Mouse (Mus musculus): Measurements from ENCODE around the gene Rapgef3. TPM values are rescaled to one million over a fixed set of nuclear protein-coding genes. Genes with fewer than 3 reads are reported as not detected.

Gene Rapgef3
- polyA plus RNA-seq, 1 experiment from 2014 or later = 12.6 TPM

GRCm38 (mm10) chr15:97717861-97718534 lies 49.8 kb downstream of the Rapgef3 start:
- Histone ChIP-seq H3K27ac (ENCODE audit: low read length) (no peak overlapping the region), H3K9ac (ENCODE audit: low read length) (peak overlapping the region; percentile 34; the same call in 1 of the 2 replicates), H3K27me3 (ENCODE audit: control insufficient read depth, insufficient read depth, low read length) (no peaks in the 10 kb centered on the region; the same call in 1 of the 2 replicates), H3K36me3 (ENCODE audit: control insufficient read depth, insufficient read depth, low read length) (no peaks in the 10 kb centered on the region), H3K4me1 (ENCODE audit: control insufficient read depth, insufficient read depth, low read length) (no peaks in the 10 kb centered on the region), H3K4me2 (ENCODE audit: low read depth, low read length) (no peak overlapping the region), H3K4me3 (replicated peaks; ENCODE audit: low read length) (no peak overlapping the region), H3K9me3 (replicated peaks; ENCODE audit: control insufficient read depth, low read length) (no peaks in the 10 kb centered on the region)
- ATAC-seq (ENCODE audit: insufficient read depth, low FRiP score) = no peak
- WGBS = 25% methylated on average over 12 of the region's 12 CpGs

GRCm38 (mm10) chr15:97716782-97717181 lies 51.0 kb downstream of the Rapgef3 start:
- ATAC-seq (ENCODE audit: insufficient read depth, low FRiP score) = no peak
- Histone ChIP-seq H3K4me1 (ENCODE audit: control insufficient read depth, insufficient read depth, low read length) (no peaks in the 10 kb centered on the region), H3K9me3 (replicated peaks; ENCODE audit: control insufficient read depth, low read length) (no peaks in the 10 kb centered on the region), H3K27ac (ENCODE audit: low read length) (no peak overlapping the region), H3K36me3 (ENCODE audit: control insufficient read depth, insufficient read depth, low read length) (no peaks in the 10 kb centered on the region), H3K4me3 (replicated peaks; ENCODE audit: low read length) (no peak overlapping the region), H3K9ac (ENCODE audit: low read length) (no peak overlapping the region), H3K4me2 (ENCODE audit: low read depth, low read length) (no peak overlapping the region), H3K27me3 (ENCODE audit: control insufficient read depth, insufficient read depth, low read length) (no peaks in the 10 kb centered on the region; the same call in 1 of the 2 replicates)
- 84% methylated on average over 11 of the region's 11 CpGs for WGBS

- Histone ChIP-seq H3K9me3 (replicated peaks; ENCODE audit: control insufficient read depth, low read length) (no peaks in the 10 kb centered on the region), H3K27me3 (ENCODE audit: control insufficient read depth, insufficient read depth, low read length) (no peaks in the 10 kb centered on the region; the same call in 1 of the 2 replicates), H3K4me2 (ENCODE audit: low read depth, low read length) (no peak overlapping the region), H3K4me3 (replicated peaks; ENCODE audit: low read length) (no peak overlapping the region), H3K4me1 (ENCODE audit: control insufficient read depth, insufficient read depth, low read length) (no peaks in the 10 kb centered on the region), H3K9ac (ENCODE audit: low read length) (no peak overlapping the region), H3K27ac (ENCODE audit: low read length) (no peak overlapping the region), H3K36me3 (ENCODE audit: control insufficient read depth, insufficient read depth, low read length) (no peaks in the 10 kb centered on the region)
- ATAC-seq (ENCODE audit: insufficient read depth, low FRiP score) = no peak
- 93% methylated on average over 1 of the region's 1 CpGs for WGBS
These were observed 52.0 kb downstream of the Rapgef3 start for GRCm38 (mm10) chr15:97715734-97716133.

GRCm38 (mm10) chr15:97715083-97715482 lies 52.7 kb downstream of the Rapgef3 start:
- H3K36me3 ChIP-seq (ENCODE audit: control insufficient read depth, insufficient read depth, low read length) = no peaks in the 10 kb centered on the region
- no peak overlapping the region for H3K4me2 ChIP-seq (ENCODE audit: low read depth, low read length)
- H3K27ac ChIP-seq (ENCODE audit: low read length) = no peak overlapping the region
- H3K9me3 ChIP-seq (replicated peaks; ENCODE audit: control insufficient read depth, low read length) = no peaks in the 10 kb centered on the region
- no peak overlapping the region for H3K4me3 ChIP-seq (replicated peaks; ENCODE audit: low read length)
- H3K9ac ChIP-seq (ENCODE audit: low read length) = no peak overlapping the region
- no peak for ATAC-seq (ENCODE audit: insufficient read depth, low FRiP score)
- WGBS = 87% methylated on average over 8 of the region's 8 CpGs
- no peaks in the 10 kb centered on the region; the same call in 1 of the 2 replicates for H3K27me3 ChIP-seq (ENCODE audit: control insufficient read depth, insufficient read depth, low read length)
- H3K4me1 ChIP-seq (ENCODE audit: control insufficient read depth, insufficient read depth, low read length) = no peaks in the 10 kb centered on the region

- Histone ChIP-seq H3K4me3 (replicated peaks; ENCODE audit: low read length) (no peak overlapping the region), H3K9me3 (replicated peaks; ENCODE audit: control insufficient read depth, low read length) (no peaks in the 10 kb centered on the region), H3K27ac (ENCODE audit: low read length) (no peak overlapping the region), H3K27me3 (ENCODE audit: control insufficient read depth, insufficient read depth, low read length) (no peaks in the 10 kb centered on the region), H3K36me3 (ENCODE audit: control insufficient read depth, insufficient read depth, low read length) (no peaks in the 10 kb centered on the region), H3K9ac (ENCODE audit: low read length) (no peak overlapping the region), H3K4me1 (ENCODE audit: control insufficient read depth, insufficient read depth, low read length) (no peaks in the 10 kb centered on the region), H3K4me2 (ENCODE audit: low read depth, low read length) (no peak overlapping the region)
- WGBS = 65% methylated on average over 6 of the region's 6 CpGs
- ATAC-seq (ENCODE audit: insufficient read depth, low FRiP score) = no peak
These were observed 55.2 kb downstream of the Rapgef3 start for GRCm38 (mm10) chr15:97712546-97712945.

- Histone ChIP-seq H3K27ac (ENCODE audit: low read length) (no peak overlapping the region), H3K4me1 (ENCODE audit: control insufficient read depth, insufficient read depth, low read length) (no peaks in the 10 kb centered on the region), H3K27me3 (ENCODE audit: control insufficient read depth, insufficient read depth, low read length) (no peaks in the 10 kb centered on the region), H3K9me3 (replicated peaks; ENCODE audit: control insufficient read depth, low read length) (no peaks in the 10 kb centered on the region), H3K9ac (ENCODE audit: low read length) (no peak overlapping the region), H3K36me3 (ENCODE audit: control insufficient read depth, insufficient read depth, low read length) (no peaks in the 10 kb centered on the region), H3K4me2 (ENCODE audit: low read depth, low read length) (no peak overlapping the region), H3K4me3 (replicated peaks; ENCODE audit: low read length) (no peak overlapping the region)
- WGBS = 45% methylated on average over 6 of the region's 6 CpGs
- no peak for ATAC-seq (ENCODE audit: insufficient read depth, low FRiP score)
These were observed 56.9 kb downstream of the Rapgef3 start for GRCm38 (mm10) chr15:97710906-97711305.

- Histone ChIP-seq H3K9ac (ENCODE audit: low read length) (peak within 1 kb of the TSS; percentile 97), H3K4me3 (replicated peaks; ENCODE audit: low read length) (peak within 1 kb of the TSS; percentile 93), H3K4me2 (ENCODE audit: low read depth, low read length) (peak within 1 kb of the TSS; percentile 85), H3K9me3 (replicated peaks; ENCODE audit: control insufficient read depth, low read length) (no peaks in the 10 kb centered on the region), H3K27me3 (ENCODE audit: control insufficient read depth, insufficient read depth, low read length) (no peaks in the 10 kb centered on the region), H3K36me3 (ENCODE audit: control insufficient read depth, insufficient read depth, low read length) (peaks cover 5% of the 10 kb centered on the region; the same call in 1 of the 2 replicates), H3K4me1 (ENCODE audit: control insufficient read depth, insufficient read depth, low read length) (peaks cover 9% of the 10 kb centered on the region), H3K27ac (ENCODE audit: low read length) (peak within 1 kb of the TSS; percentile 66; the same call in 1 of the 2 replicates)
- peak; percentile 95 for ATAC-seq (ENCODE audit: insufficient read depth, low FRiP score)
- WGBS = under 1% methylated on average over 71 of the region's 71 CpGs
These were observed 62.3 kb downstream of the Rapgef3 start, which contains the start of gene Rpap3 for GRCm38 (mm10) chr15:97705211-97706050. TSS of gene Rpap3 (minus strand) at chr15:97705825.

- ATAC-seq (ENCODE audit: insufficient read depth, low FRiP score) = no peak
- H3K36me3 ChIP-seq (ENCODE audit: control insufficient read depth, insufficient read depth, low read length) = peaks cover 34% of the 10 kb centered on the region
- 85% methylated on average over 10 of the region's 10 CpGs for WGBS
These were observed 71.2 kb downstream of the Rapgef3 start for GRCm38 (mm10) chr15:97696616-97697015.

More at GRCm38 (mm10) chr15:97696616-97697015, 71.2 kb downstream of the Rapgef3 start:
- Histone ChIP-seq H3K4me1 (ENCODE audit: control insufficient read depth, insufficient read depth, low read length) (no peaks in the 10 kb centered on the region), H3K4me2 (ENCODE audit: low read depth, low read length) (no peak overlapping the region), H3K27me3 (ENCODE audit: control insufficient read depth, insufficient read depth, low read length) (no peaks in the 10 kb centered on the region), H3K9me3 (replicated peaks; ENCODE audit: control insufficient read depth, low read length) (no peaks in the 10 kb centered on the region), H3K27ac (ENCODE audit: low read length) (no peak overlapping the region; the same call in 1 of the 2 replicates), H3K9ac (ENCODE audit: low read length) (no peak overlapping the region), H3K4me3 (replicated peaks; ENCODE audit: low read length) (no peak overlapping the region)

Measured in stomach, embryonic 16.5 days (tissue).